Mouse (Mus musculus): Measurements from ENCODE around the gene Rps6ka4. TPM values are rescaled to one million over a fixed set of nuclear protein-coding genes. Genes with fewer than 3 reads are reported as not detected.

Rps6ka4 gene
- polyA plus RNA-seq, 1 experiment = 57.4 TPM

DNA sequence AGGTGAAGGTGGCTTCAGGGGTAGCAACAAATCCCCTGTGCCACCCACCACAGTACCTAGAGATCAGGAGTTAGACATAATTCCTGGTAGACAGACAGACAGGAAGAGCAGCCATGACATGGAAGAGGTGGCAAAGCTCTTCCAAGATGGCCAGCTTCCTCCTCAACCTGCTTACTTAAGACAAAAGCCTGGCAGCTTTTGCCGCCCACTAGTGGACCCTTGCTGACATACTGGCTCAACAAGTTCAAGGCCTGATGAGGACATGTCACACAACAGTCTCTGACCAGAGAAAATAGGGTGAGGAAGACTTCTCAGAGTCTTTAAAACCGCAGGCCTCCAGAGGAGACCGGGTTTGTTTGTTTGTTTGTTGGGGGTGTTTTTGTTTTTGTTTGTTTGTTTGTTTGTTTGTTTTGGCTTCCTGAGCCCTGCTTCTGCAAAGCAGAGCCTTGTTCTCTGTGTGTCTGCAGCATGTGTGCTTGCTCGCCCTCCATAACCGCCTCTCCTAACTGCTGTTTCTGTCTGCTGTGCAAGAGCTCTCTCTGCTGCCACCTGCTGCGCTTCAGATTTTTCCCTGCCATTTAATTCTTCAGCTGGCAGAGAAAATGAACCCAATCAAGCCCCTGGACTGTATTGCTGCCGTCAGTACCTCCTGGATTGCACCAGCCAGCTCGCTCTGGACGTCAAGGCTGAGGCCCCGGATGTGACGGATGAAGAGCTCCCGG lies 16.0 kb upstream of the Rps6ka4 start:
- no peak for TF ChIP-seq GATA1 (IDR thresholded peaks at IDR 0.05; ENCODE audit: low read length)

DNA sequence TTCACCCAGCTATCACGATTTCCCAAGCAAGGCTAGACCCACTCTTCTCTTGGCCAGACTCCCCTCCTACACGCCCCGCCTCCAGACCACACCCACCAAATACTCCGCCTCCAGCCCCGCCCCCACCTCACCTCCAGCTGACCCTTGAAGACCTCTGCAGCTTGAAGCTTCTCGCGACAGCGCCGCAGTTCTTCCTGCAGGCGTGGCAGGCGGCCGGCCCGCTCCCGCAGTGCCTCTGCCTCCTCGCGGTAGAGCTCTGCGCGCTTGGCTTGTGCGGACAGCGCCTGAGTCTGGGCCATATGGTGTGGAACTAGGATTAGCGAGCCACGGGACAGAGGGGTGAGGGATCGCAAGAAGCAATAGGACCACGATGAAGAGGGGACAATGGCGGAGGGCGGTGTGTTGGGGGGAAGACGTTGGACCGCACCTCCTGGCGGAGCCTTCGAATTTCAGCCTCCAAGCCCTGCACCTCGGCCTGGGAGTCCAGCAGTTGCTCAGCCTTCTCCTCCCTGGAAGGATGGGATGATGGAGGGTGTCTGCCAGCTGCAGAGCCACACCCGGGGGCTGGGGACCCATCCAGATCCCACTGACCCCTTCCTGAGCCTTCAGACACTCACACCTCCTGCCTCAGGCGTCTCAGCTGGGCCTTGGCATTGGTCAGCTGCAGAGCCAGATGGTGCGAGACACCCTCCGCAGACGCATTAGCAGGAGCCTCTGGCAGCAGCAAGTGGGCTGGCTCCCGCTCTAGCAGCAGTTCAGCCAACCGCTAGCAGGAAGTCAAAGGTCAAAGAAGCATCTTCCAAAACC lies 15.0 kb upstream of the Rps6ka4 start:
- TF ChIP-seq GATA1 (IDR thresholded peaks at IDR 0.05; ENCODE audit: low read length) = no peak

DNA sequence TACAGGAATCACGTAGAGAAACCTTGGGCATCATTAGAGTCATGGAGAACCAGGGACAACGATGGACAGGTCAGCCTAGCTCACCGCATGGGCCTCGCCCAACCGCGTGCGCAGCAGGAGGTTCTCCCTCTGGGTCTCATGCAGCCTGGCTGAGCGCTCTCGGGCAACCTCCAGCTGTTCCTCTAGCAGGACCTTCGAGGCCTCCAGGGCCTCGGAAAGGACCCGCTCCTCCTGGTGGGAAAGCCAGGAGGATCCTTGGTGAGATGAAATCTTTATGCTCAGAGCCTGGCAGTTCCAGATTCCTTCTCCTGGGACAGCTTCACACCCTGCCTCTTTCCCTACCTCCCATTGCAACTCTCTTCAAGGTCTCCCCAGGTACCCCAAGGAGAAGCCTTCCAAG lies 14.2 kb upstream of the Rps6ka4 start:
- TF ChIP-seq GATA1 (IDR thresholded peaks at IDR 0.05; ENCODE audit: low read length) = no peak

DNA sequence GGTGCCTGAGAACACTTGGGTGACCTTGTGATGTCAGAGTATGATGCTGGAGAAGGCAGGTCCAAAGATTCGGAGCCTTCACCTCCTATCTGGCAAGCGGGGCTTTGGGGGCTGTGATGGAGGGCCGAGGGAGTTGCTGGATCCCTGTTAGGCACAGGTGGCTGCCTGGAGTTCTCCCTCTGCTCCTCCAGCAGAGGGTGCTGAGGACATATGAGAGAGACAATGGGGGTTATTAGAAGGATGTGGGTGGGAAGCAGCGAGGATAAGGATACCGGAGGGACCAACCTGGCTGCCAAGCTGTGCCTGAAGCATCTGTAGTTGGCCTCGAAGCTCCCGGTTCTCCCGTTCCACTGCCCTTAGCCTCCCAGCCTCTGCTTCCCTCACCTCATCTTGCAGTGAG lies 13.5 kb upstream of the Rps6ka4 start:
- TF ChIP-seq GATA1 (IDR thresholded peaks at IDR 0.05; ENCODE audit: low read length) = no peak

DNA sequence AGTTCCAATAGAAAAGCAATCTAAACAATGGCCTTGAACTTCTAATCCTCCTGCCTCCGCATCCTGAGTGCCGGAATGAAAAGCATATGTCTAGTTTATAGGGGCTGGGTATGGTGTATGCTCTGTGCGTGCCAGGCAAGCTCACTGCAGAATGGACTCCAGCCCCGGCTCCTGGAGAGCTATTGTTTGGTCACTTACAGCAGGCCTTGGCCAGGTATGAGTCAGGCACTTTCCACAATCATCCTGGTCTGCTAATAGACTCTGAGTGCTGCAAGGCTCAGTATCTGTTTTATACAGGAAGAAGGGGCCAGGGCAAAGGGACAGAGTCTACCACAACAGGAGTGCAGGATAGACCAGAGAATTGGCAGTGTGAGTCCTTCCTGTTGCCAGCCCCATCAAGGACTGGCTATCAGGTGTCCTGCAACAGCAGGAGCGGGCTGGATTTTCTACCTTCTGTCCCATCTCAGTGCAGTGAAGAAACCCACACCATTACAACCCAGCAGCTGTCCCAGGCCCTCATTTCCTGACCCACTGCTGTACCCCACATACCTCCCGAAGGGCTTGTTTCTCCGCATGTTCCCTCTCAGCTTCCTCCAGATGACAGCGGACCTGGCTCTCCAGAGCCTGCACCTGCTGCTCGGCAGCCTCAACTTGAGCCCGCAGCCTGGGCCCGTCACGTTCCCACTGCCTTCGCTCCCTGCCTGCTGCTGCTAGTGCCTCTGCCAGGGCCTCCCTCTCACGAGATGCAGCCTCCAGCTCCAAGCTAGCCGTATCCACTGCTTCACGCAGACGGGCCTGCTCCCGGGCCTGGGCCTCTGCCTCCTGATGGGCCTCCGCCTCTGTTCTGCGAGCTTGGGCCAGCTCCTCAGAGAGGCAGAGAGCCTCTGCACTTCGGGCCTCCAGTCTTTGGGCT lies 12.2 kb upstream of the Rps6ka4 start:
- TF ChIP-seq GATA1 (IDR thresholded peaks at IDR 0.05; ENCODE audit: low read length) = no peak

DNA sequence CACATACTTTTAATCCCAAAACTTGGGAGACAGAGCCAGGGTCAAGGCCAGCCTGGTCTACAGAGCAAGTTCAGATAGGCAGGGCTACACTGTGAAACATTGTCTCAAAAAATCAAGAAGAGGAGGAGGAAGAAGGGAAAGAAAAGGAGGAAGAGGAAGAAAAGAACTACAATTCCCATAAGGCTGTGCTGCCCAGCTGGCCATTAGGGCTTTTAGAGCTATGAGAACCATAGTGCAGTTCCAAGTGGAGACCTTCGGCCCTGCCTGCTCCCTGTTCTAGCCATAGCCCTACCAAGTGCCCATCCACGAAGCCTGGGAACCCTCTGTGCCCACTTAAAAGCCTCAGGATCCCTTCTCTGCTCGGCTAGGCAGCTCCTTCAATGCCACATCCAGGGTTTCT lies 11.1 kb upstream of the Rps6ka4 start:
- no peak for TF ChIP-seq GATA1 (IDR thresholded peaks at IDR 0.05; ENCODE audit: low read length)

DNA sequence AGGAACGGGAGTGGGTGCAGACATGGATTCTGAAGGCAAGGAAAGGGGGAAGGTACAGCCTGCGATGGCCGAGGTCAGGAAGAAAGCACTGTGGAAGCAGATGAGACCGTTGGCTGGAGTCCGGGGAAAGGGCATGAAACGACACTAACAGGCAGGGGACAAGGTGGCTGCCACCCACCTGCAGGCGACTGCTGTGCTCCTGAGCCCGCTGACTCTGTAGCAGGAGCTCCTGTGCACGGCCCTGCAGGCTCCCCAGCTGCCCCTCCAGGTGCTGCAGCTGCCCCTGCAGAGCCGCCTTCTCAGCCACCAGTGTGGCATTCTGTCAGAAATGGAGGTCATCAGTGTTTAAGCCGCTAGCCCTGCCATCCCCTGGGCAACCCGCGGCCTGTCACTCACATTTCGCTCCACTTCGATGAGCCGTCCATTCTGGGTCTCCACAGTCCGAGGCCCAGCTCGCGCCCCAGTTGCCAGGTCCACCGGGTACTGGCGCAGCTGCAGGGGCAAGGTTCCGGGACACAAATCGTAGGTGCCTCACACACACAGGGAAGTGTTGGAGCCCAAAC lies 9.2 kb upstream of the Rps6ka4 start:
- no peak for TF ChIP-seq GATA1 (IDR thresholded peaks at IDR 0.05; ENCODE audit: low read length)

DNA sequence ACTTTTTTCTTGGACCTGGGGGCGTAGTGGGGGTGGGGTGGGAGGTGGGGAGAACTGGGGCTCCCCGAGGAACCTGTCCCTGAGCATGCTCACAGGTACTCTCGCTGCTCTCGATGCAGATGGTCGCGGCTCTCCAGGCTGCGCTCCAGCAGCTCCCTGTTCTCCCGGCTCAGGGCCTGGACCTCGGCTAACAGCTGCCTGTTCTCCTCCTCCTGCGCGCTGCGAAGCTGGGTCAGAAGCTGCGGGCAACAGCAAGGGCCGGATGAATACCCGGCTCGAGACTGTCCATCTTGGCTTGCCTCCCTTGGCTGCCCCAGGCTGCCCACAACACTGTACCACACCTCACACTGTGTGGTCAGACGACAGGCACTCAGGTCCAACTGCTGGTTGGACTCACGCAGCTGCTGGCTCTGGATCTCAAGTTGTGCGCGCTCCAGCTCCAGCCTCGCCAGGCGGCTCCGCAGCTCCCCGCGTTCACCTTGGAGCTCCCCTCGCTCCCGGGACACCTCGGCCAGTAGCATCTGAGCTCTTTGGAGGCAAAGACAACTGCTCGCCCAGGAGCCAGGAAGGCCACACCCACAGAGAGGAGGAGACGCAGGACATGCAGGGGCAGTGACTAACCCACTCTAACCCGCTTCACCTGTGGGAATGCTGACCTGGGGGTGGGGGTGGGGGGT lies 7.5 kb upstream of the Rps6ka4 start:
- no peak for TF ChIP-seq GATA1 (IDR thresholded peaks at IDR 0.05; ENCODE audit: low read length)

DNA sequence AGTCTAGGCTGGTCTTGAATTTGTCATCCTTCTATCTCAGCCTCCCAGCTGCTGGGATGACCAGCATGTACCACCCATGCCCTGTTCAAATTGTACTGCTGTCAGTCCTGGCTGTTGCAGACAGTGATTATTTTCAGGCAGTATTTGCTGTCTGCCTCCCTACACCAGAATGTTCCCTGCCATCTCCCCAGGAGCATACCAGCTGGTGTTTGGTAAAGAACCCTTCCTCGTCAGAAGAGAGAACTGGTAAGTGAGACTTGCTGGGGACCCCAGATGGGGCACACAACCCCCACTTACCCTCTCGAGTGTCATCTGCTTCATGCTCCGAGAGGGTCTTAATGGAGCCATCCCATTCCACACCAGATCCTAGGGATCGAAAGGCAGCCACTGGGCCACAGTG lies 5.6 kb upstream of the Rps6ka4 start:
- TF ChIP-seq GATA1 (IDR thresholded peaks at IDR 0.05; ENCODE audit: low read length) = no peak

DNA sequence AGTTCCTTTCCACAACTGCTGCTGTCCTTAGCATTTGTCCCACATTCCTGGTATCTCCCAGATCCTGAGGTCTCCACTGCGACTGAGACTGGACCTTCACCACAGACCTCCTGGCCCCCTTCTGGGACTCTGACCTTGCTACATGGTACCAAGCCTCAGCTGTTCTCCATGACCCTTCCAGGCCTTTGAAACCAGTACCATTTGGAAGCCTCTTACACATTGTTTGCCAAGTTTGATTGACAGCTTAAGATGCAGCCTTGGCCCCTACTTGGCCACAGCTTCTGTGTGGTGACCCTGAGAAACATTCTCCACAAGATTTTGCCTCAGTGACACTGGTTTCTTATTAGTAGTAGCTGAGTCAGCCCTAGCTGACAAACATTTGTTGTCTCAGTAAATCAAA lies 1.9 kb upstream of the Rps6ka4 start:
- TF ChIP-seq GATA1 (IDR thresholded peaks at IDR 0.05; ENCODE audit: low read length) = no peak

DNA sequence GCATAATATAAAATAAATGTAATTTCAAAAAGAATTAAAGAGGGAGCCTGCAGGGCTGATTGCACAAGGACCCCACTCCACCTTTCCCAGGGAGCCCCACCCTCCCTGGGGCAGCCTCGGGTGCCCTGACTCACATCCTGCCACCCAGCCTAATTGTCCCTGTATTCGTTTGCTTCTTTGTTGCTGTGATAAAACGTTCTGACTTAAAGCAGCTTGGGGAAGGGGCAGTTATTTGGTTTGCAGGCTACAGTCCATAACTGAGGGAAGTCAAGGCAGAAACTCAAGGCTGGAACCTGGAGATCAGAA lies 809 bp upstream of the Rps6ka4 start:
- TF ChIP-seq GATA1 (IDR thresholded peaks at IDR 0.05; ENCODE audit: low read length) = no peak

DNA sequence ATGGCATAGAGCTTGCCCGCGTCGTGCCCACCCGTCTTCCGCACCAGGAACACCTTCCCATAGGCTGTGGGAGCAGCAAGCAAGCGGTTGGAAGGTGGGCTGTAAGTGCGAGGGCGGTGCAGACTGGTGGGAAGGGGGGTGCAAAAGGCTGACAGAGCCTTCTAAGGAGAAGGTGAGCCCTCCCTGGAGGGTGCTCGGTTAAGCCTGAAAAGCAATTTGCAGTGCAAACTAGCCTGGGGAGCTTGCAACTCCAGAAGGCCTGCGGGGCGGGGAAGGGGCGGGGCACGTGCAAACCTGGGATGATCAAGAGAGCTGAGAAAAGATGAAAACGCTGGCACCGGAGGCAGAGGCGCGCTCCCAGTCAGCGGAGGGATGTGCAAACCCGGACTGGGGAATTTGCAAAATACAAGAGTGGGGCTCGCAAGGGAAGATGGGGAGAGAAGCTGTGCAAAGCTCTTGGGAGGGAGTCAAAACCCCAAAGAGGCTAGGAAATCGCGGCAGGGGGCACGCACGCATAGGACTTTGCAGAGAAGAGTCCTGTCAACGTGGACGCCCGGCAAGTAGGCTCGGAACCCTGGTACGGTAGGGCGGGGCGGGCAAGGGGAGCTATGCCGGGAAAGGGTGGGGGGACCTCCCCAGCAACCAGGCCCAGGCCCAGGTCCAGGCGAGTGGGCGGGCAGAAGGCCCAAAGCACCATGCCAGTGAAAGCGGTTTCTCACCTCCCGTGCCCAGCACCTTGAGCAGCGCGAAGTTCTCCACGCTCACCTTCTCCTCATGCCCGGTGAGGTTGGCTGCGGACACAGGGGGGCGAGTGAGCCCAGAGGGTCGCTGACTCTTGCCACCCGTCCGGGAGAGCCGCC lies 591 bp downstream of the Rps6ka4 start:
- no peak for TF ChIP-seq GATA1 (IDR thresholded peaks at IDR 0.05; ENCODE audit: low read length)

DNA sequence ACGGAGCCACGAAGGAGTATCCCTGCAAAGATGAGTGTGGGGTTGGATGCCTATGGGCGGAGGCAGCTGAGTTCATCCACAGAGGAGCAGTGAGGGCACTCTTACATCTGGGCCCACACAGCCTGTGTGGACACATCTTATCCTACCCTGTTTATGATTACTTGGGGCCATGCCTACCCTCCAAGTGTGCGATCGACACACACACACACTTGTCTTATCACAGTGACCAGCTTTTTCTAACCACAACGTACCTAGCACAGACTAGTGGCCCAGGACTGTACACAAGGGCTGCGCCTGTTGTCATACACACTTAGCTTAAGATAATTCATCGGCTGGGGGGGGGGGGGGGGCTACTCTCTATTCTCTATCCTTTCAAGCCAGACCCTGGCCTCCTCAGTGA lies 8.1 kb downstream of the Rps6ka4 start:
- TF ChIP-seq GATA1 (IDR thresholded peaks at IDR 0.05; ENCODE audit: low read length) = peak; percentile 71

DNA sequence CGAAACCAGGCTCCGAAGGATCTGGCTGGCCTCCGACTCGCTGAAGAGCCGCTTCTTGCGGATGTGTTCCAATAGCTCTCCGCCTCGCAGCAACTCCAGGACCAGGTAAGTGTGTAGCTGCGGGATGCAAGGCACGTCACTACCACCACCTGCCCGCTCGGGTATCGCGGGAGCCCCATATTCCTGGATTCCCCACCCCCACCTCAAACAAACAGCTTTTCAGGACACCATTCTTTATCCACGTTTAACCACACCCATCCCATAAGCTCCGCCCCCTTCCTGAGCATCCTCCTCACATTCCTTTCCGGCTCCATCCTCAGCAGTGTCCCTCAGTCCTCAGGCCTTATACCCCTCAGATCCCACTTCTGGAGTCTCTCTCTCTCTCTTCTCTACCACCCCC lies 9.1 kb downstream of the Rps6ka4 start:
- no peak for TF ChIP-seq GATA1 (IDR thresholded peaks at IDR 0.05; ENCODE audit: low read length)
